Mouse (Mus musculus) lung, embryonic 16.5 days (tissue): Measurements from ENCODE around the gene Arhgap33. TPM values are rescaled to one million over a fixed set of nuclear protein-coding genes. Genes with fewer than 3 reads are reported as not detected.

ENCODE experiments used
- ATAC-seq: fragments of 200-750 bp; cut with Nextera tagmentation; 2 replicates; pipeline ENCODE4 v1.8.0; 2017; ENCODE audit warnings: low read depth, mild to moderate bottlenecking, moderate library complexity
- H3K27ac ChIP-seq: fragments of 300-500 bp; sonication (generic); 2 replicates; pipeline ENCODE4 v1.5.1; 2014; ENCODE audit warnings: mild to moderate bottlenecking, control low read depth, low read length
- H3K27me3 ChIP-seq: fragments of 300-500 bp; sonication (generic); 2 replicates; pipeline ENCODE4 v1.6.1; 2014; ENCODE audit warnings: low read depth, low read length, mixed read lengths; ENCODE audit not compliant: control insufficient read depth, insufficient read depth
- H3K36me3 ChIP-seq: fragments of 300-500 bp; sonication (generic); 2 replicates; pipeline ENCODE4 v1.6.1; 2014; ENCODE audit warnings: low read length; ENCODE audit not compliant: control insufficient read depth, insufficient read depth
- H3K4me1 ChIP-seq: fragments of 300-500 bp; sonication (generic); replicated peaks from 2 replicates; pipeline ENCODE4 v1.6.1; 2014; ENCODE audit warnings: low read length, mixed read lengths; ENCODE audit not compliant: control insufficient read depth, insufficient read depth
- H3K4me2 ChIP-seq: fragments of 300-500 bp; sonication (generic); 2 replicates; pipeline ENCODE4 v1.6.1; 2014; ENCODE audit warnings: low read depth, low read length, control low read depth
- H3K4me3 ChIP-seq: fragments of 300-500 bp; sonication (generic); 2 replicates; pipeline ENCODE4 v1.5.1; 2014; ENCODE audit warnings: mild to moderate bottlenecking, low read length, control low read depth
- H3K9ac ChIP-seq: fragments of 300-500 bp; sonication (generic); 2 replicates; pipeline ENCODE4 v1.6.1; 2014; ENCODE audit warnings: low read length, control low read depth
- H3K9me3 ChIP-seq: fragments of 300-500 bp; sonication (generic); 2 replicates; pipeline ENCODE4 v1.6.1; 2016; ENCODE audit warnings: low read length; ENCODE audit not compliant: control insufficient read depth
- WGBS: fragments of 180-500 bp; shearing (Covaris S2); extraction: QIAGEN DNeasy Blood & Tissue Kit; methylation state at CpG from one replicate; pipeline ENCODE4 v1.1.7; 2014; 5-methylcytosine and 5-hydroxymethylcytosine counted together
- polyA plus RNA-seq: library from polyadenylated mRNA; unstranded; fragments of >200 nt; fragmentation: Nextera tagmentation; extraction: Ambion mirVana; gene quantifications from 2 replicates; pipeline ENCODE4 v1.2.1, GENCODE M21; 2015

The Arhgap33 gene
- polyA plus RNA-seq, 1 experiment from 2014 or later = 7.8 TPM

DNA sequence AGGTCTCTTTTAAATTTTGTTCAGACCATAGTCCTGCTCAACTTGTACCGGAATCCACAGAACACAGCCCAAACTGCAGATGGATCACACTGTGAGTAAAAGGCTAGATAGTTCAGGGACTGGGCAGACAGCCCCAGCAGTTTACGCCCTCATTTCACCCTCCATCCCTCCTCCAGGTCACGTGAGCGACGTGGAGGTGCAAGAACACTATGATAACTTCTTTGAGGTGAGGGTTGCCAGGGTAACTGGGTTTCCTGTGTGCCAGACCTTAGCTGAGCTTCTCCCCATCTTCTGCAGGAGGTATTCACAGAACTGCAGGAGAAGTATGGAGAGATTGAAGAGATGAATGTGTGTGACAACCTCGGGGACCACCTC, 29.0 kb upstream of the Arhgap33 start:
- H3K36me3 ChIP-seq = peaks cover 17% of the 10 kb centered on the region
- no peak for ATAC-seq
- H3K27me3 ChIP-seq = no peaks in the 10 kb centered on the region
- 15% methylated on average over 6 of the region's 6 CpGs for WGBS
- peaks cover 8% of the 10 kb centered on the region for H3K4me1 ChIP-seq
- H3K4me2 ChIP-seq = peak overlapping the region; percentile 64
- H3K27ac ChIP-seq = peak overlapping the region; percentile 97; the same call in 1 of the 2 replicates
- H3K4me3 ChIP-seq = peak overlapping the region; percentile 76
- no peaks in the 10 kb centered on the region for H3K9me3 ChIP-seq
- peak overlapping the region; percentile 80 for H3K9ac ChIP-seq

DNA sequence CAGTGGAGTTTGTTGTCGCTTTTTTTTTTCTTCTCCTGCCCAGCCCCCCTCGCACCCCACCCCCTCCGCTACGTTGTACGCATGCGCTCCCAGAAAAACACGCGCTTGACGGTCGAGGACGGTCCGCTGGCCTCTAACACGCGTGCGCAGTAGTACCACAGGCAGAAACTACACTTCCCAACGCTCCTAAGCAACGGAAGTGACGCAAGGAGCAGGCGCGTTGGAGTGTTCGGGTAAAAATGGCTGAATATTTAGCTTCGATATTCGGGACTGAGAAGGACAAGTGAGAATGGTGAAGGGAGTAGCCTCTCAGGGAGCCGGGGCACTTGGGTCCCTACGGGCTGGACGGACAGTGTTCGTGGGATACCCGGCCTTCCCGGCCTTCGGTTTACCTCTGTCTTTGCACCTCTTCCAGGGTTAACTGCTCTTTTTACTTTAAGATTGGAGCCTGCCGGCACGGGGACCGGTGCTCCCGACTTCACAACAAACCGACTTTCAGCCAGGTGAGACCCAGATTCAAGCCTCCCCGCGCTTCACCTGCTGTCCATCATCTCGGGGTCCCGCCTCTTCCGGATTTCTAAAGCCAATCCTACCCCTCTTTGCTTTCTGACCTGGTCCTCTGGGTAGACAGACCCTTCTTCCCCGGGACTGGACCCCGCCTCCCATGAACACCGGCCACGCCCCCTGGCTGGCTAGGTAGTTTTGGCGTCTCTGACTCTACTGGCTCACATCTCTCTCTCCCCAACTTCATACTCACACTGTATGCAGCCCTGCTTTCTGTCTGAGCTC, 28.5 kb upstream of the Arhgap33 start, which contains the start of the genes U2af1l4, Gm49396 and Psenen:
Gene U2af1l4, plus strand, starts transcription at position 185 of the 789 bp plus-strand sequence.
Gene Gm49396, plus strand, starts transcription at position 228 of the 789 bp plus-strand sequence.
Gene Psenen, minus strand, starts transcription at position 511 of the 789 bp plus-strand sequence.
- peak within 1 kb of the TSS; percentile 80 for H3K9ac ChIP-seq
- peaks cover 13% of the 10 kb centered on the region for H3K36me3 ChIP-seq
- H3K27me3 ChIP-seq = no peaks in the 10 kb centered on the region
- peaks cover 13% of the 10 kb centered on the region for H3K4me1 ChIP-seq
- H3K9me3 ChIP-seq = no peaks in the 10 kb centered on the region
- peak within 1 kb of the TSS; percentile 97 for H3K27ac ChIP-seq
- peak; percentile 87 for ATAC-seq
- H3K4me2 ChIP-seq = peak within 1 kb of the TSS; percentile 85
- WGBS = under 1% methylated on average over 45 of the region's 45 CpGs
- H3K4me3 ChIP-seq = peak within 1 kb of the TSS; percentile 76

DNA sequence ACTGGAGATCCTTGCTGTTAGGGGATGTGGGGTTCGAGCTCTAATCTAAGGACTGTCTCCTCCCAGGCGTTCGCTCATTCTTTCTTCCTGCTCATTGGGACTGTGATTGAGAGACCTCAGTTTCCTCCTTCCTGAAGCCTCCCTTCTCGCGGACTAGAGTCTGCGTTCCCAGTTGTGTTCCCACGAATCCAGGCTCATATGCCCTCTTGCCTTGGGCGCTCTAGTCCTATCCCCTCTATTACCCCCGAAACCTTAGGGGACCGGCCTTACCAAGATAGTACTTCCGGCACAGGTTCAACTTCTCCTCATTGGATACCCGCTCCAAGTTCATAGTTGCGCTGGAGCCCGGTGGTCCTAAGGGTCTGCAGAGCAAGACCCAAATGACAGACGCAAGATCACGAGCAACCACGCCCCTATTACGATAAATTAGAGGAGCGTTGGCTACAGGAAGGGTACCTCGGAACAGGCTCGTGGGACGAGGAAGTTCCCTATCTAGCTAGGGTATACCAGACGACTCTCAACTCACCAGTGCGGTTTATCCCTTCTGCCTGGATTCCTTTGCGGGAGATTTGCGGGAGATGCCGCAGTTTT, 27.8 kb upstream of the Arhgap33 start:
- Histone ChIP-seq H3K4me2 (peak overlapping the region; percentile 85), H3K36me3 (peaks cover 9% of the 10 kb centered on the region; the same call in 1 of the 2 replicates), H3K9ac (peak overlapping the region; percentile 78), H3K27me3 (no peaks in the 10 kb centered on the region), H3K27ac (peak overlapping the region; percentile 81), H3K4me3 (peak overlapping the region; percentile 76), H3K9me3 (no peaks in the 10 kb centered on the region), H3K4me1 (peaks cover 16% of the 10 kb centered on the region)
- 1% methylated on average over 27 of the region's 27 CpGs for WGBS
- no peak for ATAC-seq

DNA sequence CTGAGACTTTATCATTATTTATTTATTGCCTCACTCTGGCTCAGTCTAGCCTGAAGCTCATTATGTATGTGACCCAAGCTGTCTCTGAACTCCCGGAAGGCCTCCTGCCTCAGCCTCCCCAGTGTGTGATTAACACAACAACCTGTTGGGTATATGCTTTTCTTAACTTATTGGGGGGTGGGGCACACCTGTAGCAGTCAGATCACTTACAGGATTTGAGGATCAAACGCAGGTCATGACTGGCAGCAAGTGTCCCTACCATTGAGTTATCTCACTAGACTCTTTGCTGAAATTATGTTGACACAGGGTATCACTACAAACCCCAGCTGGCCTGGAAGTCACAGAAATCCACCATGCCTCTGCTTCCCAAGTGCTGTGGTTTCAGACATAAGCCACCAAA, 25.4 kb upstream of the Arhgap33 start:
- H3K36me3 ChIP-seq = peaks cover 17% of the 10 kb centered on the region
- no peak overlapping the region for H3K9ac ChIP-seq
- no peak for ATAC-seq
- no peaks in the 10 kb centered on the region for H3K27me3 ChIP-seq
- WGBS = 60% methylated on average over 2 of the region's 2 CpGs
- H3K27ac ChIP-seq = no peak overlapping the region
- H3K4me2 ChIP-seq = no peak overlapping the region; the same call in 1 of the 2 replicates
- H3K4me3 ChIP-seq = no peak overlapping the region
- no peaks in the 10 kb centered on the region for H3K9me3 ChIP-seq
- peaks cover 16% of the 10 kb centered on the region for H3K4me1 ChIP-seq

DNA sequence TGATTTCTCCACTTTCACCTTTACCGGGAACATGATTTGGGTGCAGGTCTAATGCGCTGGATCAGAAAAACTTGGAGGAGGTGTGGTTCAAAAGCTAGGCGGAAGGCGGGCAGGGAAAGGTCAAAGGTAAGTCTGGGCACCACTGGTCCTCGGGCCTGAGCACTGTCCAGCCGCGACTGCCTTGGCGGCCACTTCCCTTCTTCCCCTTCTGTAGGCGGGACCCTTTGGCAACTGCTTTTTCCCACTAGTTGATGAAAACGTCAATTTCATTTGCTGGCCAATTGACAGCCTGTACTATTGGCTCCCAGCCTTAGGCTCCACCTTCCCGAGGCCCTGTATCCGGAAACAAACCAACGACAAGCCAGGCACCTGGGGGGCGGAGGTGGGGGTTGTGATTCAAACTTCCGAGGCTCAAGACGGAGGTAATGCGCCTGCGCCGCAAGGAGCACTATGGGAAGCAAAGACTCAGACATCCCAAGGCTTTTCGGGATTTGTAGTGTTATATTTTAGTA, 24.6 kb upstream of the Arhgap33 start, which contains the start of gene Lin37:
Gene Lin37, minus strand, starts transcription at position 396 of the 512 bp plus-strand sequence.
- H3K27ac ChIP-seq = peak within 1 kb of the TSS; percentile 44; the same call in 1 of the 2 replicates
- under 1% methylated on average over 20 of the region's 20 CpGs for whole genome bisulfite sequencing

GRCm38 (mm10) chr7:30558656-30559442, 24.0 kb upstream of the Arhgap33 start:
- Histone ChIP-seq H3K27me3 (no peaks in the 10 kb centered on the region), H3K4me1 (peaks cover 11% of the 10 kb centered on the region), H3K9ac (peak overlapping the region; percentile 83), H3K36me3 (peaks cover 19% of the 10 kb centered on the region), H3K4me3 (peak overlapping the region; percentile 71), H3K9me3 (no peaks in the 10 kb centered on the region), H3K4me2 (peak overlapping the region; percentile 94), H3K27ac (peak overlapping the region; percentile 44; the same call in 1 of the 2 replicates)
- WGBS = 12% methylated on average over 12 of the region's 12 CpGs
- ATAC-seq = no peak

More for the DNA sequence above, 24.6 kb upstream of the Arhgap33 start, which contains the start of gene Lin37:
- no peaks in the 10 kb centered on the region for H3K27me3 ChIP-seq
- H3K9me3 ChIP-seq = no peaks in the 10 kb centered on the region
- H3K4me1 ChIP-seq = peaks cover 16% of the 10 kb centered on the region
- ATAC-seq = peak; percentile 88
- peak within 1 kb of the TSS; percentile 71 for H3K4me3 ChIP-seq
- H3K36me3 ChIP-seq = peaks cover 17% of the 10 kb centered on the region
- H3K9ac ChIP-seq = peak within 1 kb of the TSS; percentile 83
- H3K4me2 ChIP-seq = peak within 1 kb of the TSS; percentile 94

GRCm38 (mm10) chr7:30557901-30558514, 23.1 kb upstream of the Arhgap33 start:
- Histone ChIP-seq H3K4me2 (peak overlapping the region; percentile 94), H3K36me3 (peaks cover 19% of the 10 kb centered on the region), H3K27me3 (no peaks in the 10 kb centered on the region), H3K4me1 (peaks cover 18% of the 10 kb centered on the region), H3K27ac (no peak overlapping the region), H3K9ac (peak overlapping the region; percentile 83; the same call in 1 of the 2 replicates), H3K9me3 (no peaks in the 10 kb centered on the region), H3K4me3 (no peak overlapping the region; the same call in 1 of the 2 replicates)
- ATAC-seq = no peak
- 86% methylated on average over 13 of the region's 13 CpGs for WGBS

DNA sequence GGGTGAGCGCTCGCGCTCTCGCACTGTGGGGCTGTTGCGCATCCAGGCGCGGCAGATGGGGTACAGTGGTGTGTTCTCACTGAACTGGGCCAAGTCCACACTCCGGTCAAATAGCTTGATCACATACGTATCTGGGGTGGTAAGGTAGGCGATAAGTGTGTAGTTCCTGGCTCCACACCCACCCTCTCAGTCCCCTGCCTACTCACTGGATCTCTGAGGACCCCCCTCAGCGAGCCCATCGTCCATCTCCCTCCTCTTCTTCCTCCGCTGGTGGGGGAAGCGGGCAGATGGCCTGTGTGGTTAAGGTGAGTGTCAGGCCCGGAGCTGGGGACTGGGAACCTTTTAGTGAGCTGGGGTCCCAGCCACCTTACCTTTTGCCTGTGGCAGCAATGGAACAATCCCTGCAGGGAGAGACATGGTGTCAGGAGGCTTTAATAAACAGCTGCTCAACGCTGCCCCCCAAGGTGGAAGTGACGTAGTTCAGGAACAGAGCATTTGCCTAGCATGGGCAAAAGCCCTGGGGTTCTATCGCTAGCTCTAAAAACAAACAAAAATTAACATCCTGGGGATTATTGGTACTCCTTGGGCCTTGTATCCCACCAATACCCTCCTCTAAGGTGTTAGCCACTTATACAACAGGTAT, 22.2 kb upstream of the Arhgap33 start:
- H3K4me3 ChIP-seq = no peak overlapping the region
- no peaks in the 10 kb centered on the region for H3K9me3 ChIP-seq
- no peak for ATAC-seq
- H3K4me2 ChIP-seq = no peak overlapping the region
- H3K27ac ChIP-seq = no peak overlapping the region
- 94% methylated on average over 18 of the region's 18 CpGs for WGBS
- peaks cover 17% of the 10 kb centered on the region for H3K4me1 ChIP-seq
- no peaks in the 10 kb centered on the region for H3K27me3 ChIP-seq
- H3K36me3 ChIP-seq = peaks cover 19% of the 10 kb centered on the region
- no peak overlapping the region for H3K9ac ChIP-seq
